7 mouse cellular contexts compared by ENCODE assay signal in genomic region chr12:72086166-72086825, GRCm38 (mm10). TPM values are rescaled to one million over a fixed set of nuclear protein-coding genes. Genes with fewer than 3 reads are reported as not detected.
DNase-seq lines count a peak whose midpoint lies in the region; ATAC-seq and TF ChIP-seq lines count a peak whose summit lies in the region.

No protein-coding gene starts in this region.

- no peak for TF ChIP-seq CTCF in lung, adult 2 months (IDR thresholded peaks at IDR 0.05; ENCODE audit: insufficient read depth, low read length)
- no peak for TF ChIP-seq CTCF in heart, postnatal 0 days (IDR thresholded peaks at IDR 0.05; ENCODE audit: low read depth)
- TF ChIP-seq CTCF in liver, postnatal 0 days (IDR thresholded peaks at IDR 0.05; ENCODE audit: low read depth), result no peak

- no peak for DNase-seq in lung, adult 2 months
- no peak for DNase-seq in lung, postnatal 4 days
- DNase-seq in embryonic facial prominence, embryonic 10.5 days (ENCODE audit: low spot score), result no peak
- DNase-seq in heart, postnatal 0 days (ENCODE audit: low spot score), result peak; percentile 50
- no peak for DNase-seq in liver, postnatal 0 days
- DNase-seq in urinary bladder, postnatal 36 days (ENCODE audit: low spot score in 2 of 2), result no peak
- DNase-seq in urinary bladder, postnatal 14 days (ENCODE audit: low spot score), result no peak

- peak; percentile 10 for ATAC-seq in heart, postnatal 0 days (ENCODE audit: insufficient read depth, low read depth)
- peak; percentile 13 for ATAC-seq in liver, postnatal 0 days

- no peaks in the 10 kb centered on the region for H3K27me3 ChIP-seq in embryonic facial prominence, embryonic 10.5 days (replicated peaks; ENCODE audit: low read depth, poor library complexity, severe bottlenecking)
- H3K27me3 ChIP-seq in heart, postnatal 0 days (ENCODE audit: control insufficient read depth, insufficient read depth, low read length), result no peaks in the 10 kb centered on the region
- no peaks in the 10 kb centered on the region for H3K27me3 ChIP-seq in liver, postnatal 0 days (ENCODE audit: insufficient read depth, low read length)

- no peak for TF ChIP-seq POLR2A in lung, adult 2 months (IDR thresholded peaks at IDR 0.05; ENCODE audit: borderline replicate concordance, extremely low read depth, low read depth, low read length)

- peaks cover 7% of the 10 kb centered on the region; the same call in 1 of the 2 replicates for H3K4me1 ChIP-seq in lung, adult 2 months (ENCODE audit: control insufficient read depth, insufficient read depth, low read length)
- H3K4me1 ChIP-seq in embryonic facial prominence, embryonic 10.5 days, result peaks cover 46% of the 10 kb centered on the region
- H3K4me1 ChIP-seq in heart, postnatal 0 days (ENCODE audit: control insufficient read depth, insufficient read depth), result peaks cover 15% of the 10 kb centered on the region; the same call in 1 of the 2 replicates
- H3K4me1 ChIP-seq in liver, postnatal 0 days (ENCODE audit: insufficient read depth), result peaks cover 18% of the 10 kb centered on the region

- H3K9ac ChIP-seq in heart, postnatal 0 days (replicated peaks; ENCODE audit: low read depth, low read length), result peak overlapping the region; percentile 75
- peak overlapping the region; percentile 73 for H3K9ac ChIP-seq in liver, postnatal 0 days (replicated peaks)

- peaks cover 17% of the 10 kb centered on the region for H3K36me3 ChIP-seq in embryonic facial prominence, embryonic 10.5 days (replicated peaks)
- H3K36me3 ChIP-seq in heart, postnatal 0 days (replicated peaks; ENCODE audit: control insufficient read depth, insufficient read depth, low read length), result peaks cover 6% of the 10 kb centered on the region
- 0 out of 2 replicates have a peak, but pooled peaks cover 3% of the 10 kb centered on the region for H3K36me3 ChIP-seq in liver, postnatal 0 days (replicated peaks; ENCODE audit: insufficient read depth, low read length)

- WGBS in lung, adult 2 months, result 2% methylated on average over 18 of the region's 18 CpGs
- WGBS in embryonic facial prominence, embryonic 10.5 days, result 3% methylated on average over 18 of the region's 18 CpGs
- 1% methylated on average over 18 of the region's 18 CpGs for WGBS in heart, postnatal 0 days
- WGBS in liver, postnatal 0 days (ENCODE audit: insufficient replicate concordance), result 2% methylated on average over 18 of the region's 18 CpGs

- no peak for TF ChIP-seq EP300 in heart, postnatal 0 days (IDR thresholded peaks at IDR 0.05; ENCODE audit: low read depth)
- TF ChIP-seq EP300 in liver, postnatal 0 days (IDR thresholded peaks at IDR 0.05; ENCODE audit: low read depth), result no peak

- H3K4me2 ChIP-seq in heart, postnatal 0 days (ENCODE audit: low read depth, low read length), result peak overlapping the region; percentile 75
- peak overlapping the region; percentile 94 for H3K4me2 ChIP-seq in liver, postnatal 0 days (ENCODE audit: low read depth, low read length)

- peak overlapping the region; percentile 96 for H3K27ac ChIP-seq in embryonic facial prominence, embryonic 10.5 days (replicated peaks)
- peak overlapping the region; percentile 97 for H3K27ac ChIP-seq in heart, postnatal 0 days (ENCODE audit: low read depth)
- peak overlapping the region; percentile 96 for H3K27ac ChIP-seq in liver, postnatal 0 days (ENCODE audit: low read depth)

- peak overlapping the region; percentile 80 for H3K4me3 ChIP-seq in lung, adult 2 months (replicated peaks; ENCODE audit: extremely low read depth, low read depth, low read length)
- peak overlapping the region; percentile 78 for H3K4me3 ChIP-seq in embryonic facial prominence, embryonic 10.5 days
- peak overlapping the region; percentile 71 for H3K4me3 ChIP-seq in heart, postnatal 0 days (ENCODE audit: low read depth, low read length)
- H3K4me3 ChIP-seq in liver, postnatal 0 days (ENCODE audit: low read depth, low read length), result peak overlapping the region; percentile 68

- no peaks in the 10 kb centered on the region for H3K9me3 ChIP-seq in embryonic facial prominence, embryonic 10.5 days
- no peaks in the 10 kb centered on the region for H3K9me3 ChIP-seq in heart, postnatal 0 days (replicated peaks; ENCODE audit: control insufficient read depth, low read length)
- H3K9me3 ChIP-seq in liver, postnatal 0 days (ENCODE audit: low read length), result no peaks in the 10 kb centered on the region

RNA-seq across cellular contexts. Expression of gene Jkamp, which starts 0.9 kb away (rescaled TPM):
- polyA plus RNA-seq in lung, adult 2 months (2012; rRNA removed), result 56.7 and 81.7 TPM in 2 replicates
- polyA plus RNA-seq in embryonic facial prominence, embryonic 10.5 days (2016; fragmentation: Nextera tagmentation; extraction: Ambion mirVana), result 72.1 and 72.6 TPM in 2 replicates
- 47.9 and 78.1 TPM in 2 replicates for total RNA-seq in heart, postnatal 0 days (2014; rRNA removed; ENCODE audit: low replicate concordance)
- 74.9 and 75.6 TPM in 2 replicates for polyA plus RNA-seq in heart, postnatal 0 days (2015; fragmentation: Nextera tagmentation; extraction: Ambion mirVana)
- 28.1 and 28.6 TPM in 2 replicates for polyA plus RNA-seq in liver, postnatal 0 days (2015; fragmentation: Nextera tagmentation; extraction: Ambion mirVana)

RNA-seq across cellular contexts. Expression of gene L3hypdh, which starts 1.1 kb away (rescaled TPM):
- polyA plus RNA-seq in lung, adult 2 months (2012; rRNA removed), result 10.5 and 14.0 TPM in 2 replicates
- polyA plus RNA-seq in embryonic facial prominence, embryonic 10.5 days (2016; fragmentation: Nextera tagmentation; extraction: Ambion mirVana), result 10.9 and 11.2 TPM in 2 replicates
- 15.7 and 19.1 TPM in 2 replicates for total RNA-seq in heart, postnatal 0 days (2014; rRNA removed; ENCODE audit: low replicate concordance)
- 18.0 and 19.8 TPM in 2 replicates for polyA plus RNA-seq in heart, postnatal 0 days (2015; fragmentation: Nextera tagmentation; extraction: Ambion mirVana)
- polyA plus RNA-seq in liver, postnatal 0 days (2015; fragmentation: Nextera tagmentation; extraction: Ambion mirVana), result 19.2 and 20.2 TPM in 2 replicates

RNA-seq across cellular contexts. Expression of gene Gpr135, which starts 15.4 kb away (rescaled TPM):
- polyA plus RNA-seq in lung, adult 2 months (2012; rRNA removed), result 1.4 and 1.9 TPM in 2 replicates
- 0.38 and 0.76 TPM in 2 replicates for polyA plus RNA-seq in embryonic facial prominence, embryonic 10.5 days (2016; fragmentation: Nextera tagmentation; extraction: Ambion mirVana)
- total RNA-seq in heart, postnatal 0 days (2014; rRNA removed; ENCODE audit: low replicate concordance), result 0.39 TPM in 1 of 2 replicates, not detected in the other
- polyA plus RNA-seq in heart, postnatal 0 days (2015; fragmentation: Nextera tagmentation; extraction: Ambion mirVana), result 0.27 and 0.37 TPM in 2 replicates
- polyA plus RNA-seq in liver, postnatal 0 days (2015; fragmentation: Nextera tagmentation; extraction: Ambion mirVana), result 0.60 and 0.75 TPM in 2 replicates
